Mouse (Mus musculus): ENCODE data around the gene Cd36.

- no peak for TF ChIP-seq MAX (IDR thresholded peaks at IDR 0.05; ENCODE audit: low read depth)
- no peak for TF ChIP-seq MYOG (IDR thresholded peaks at IDR 0.05; ENCODE audit: control insufficient read depth in 1 of 3, insufficient read depth in 1 of 3, insufficient read length in 2 of 3, low read depth in 2 of 3)
- TF ChIP-seq POLR2A (IDR thresholded peaks at IDR 0.05; ENCODE audit: insufficient read length, low read depth), result no peak
- no peak for TF ChIP-seq USF1 (IDR thresholded peaks at IDR 0.05; ENCODE audit: low read depth)
- TF ChIP-seq MYOD1 (IDR thresholded peaks at IDR 0.05; ENCODE audit: control insufficient read depth in 1 of 3, insufficient read length in 2 of 3, low read depth in 2 of 3), result no peak
Observed at GRCm38 (mm10) chr5:17858399-17858798, 30.2 kb downstream of the Cd36 start.

Data from myocyte (in vitro differentiated cells).